Mouse (Mus musculus) MEL (cell line): ENCODE results near the gene Lsamp. TPM values are rescaled to one million over a fixed set of nuclear protein-coding genes. Genes with fewer than 3 reads are reported as not detected.
A peak's percentile ranks its signal among the peaks of the same experiment; 100 is the strongest.

ENCODE experiments used
- DNase-seq: peaks from one replicate; pipeline ENCODE4 v3.0.0; 2011; ENCODE audit warnings: low read depth, low spot score
- H3K27ac ChIP-seq: 2 replicates; pipeline ENCODE4 v1.5.1; 2012; ENCODE audit warnings: low read depth, mild to moderate bottlenecking, control low read depth, low read length, moderate library complexity; ENCODE audit not compliant: control insufficient read depth
- H3K27me3 ChIP-seq, 2 experiments: fragments of 150-350 bp in 1 of 2; sonication (generic) in 1 of 2; 2 replicates each; pipeline ENCODE4 v1.6.1; 2012; ENCODE audit warnings: low read length in 2 of 2, mild to moderate bottlenecking in 2 of 2, improper control_type of control experiment in 1 of 2, moderate library complexity in 1 of 2; ENCODE audit not compliant: insufficient read depth in 2 of 2, control insufficient read depth in 1 of 2
- H3K36me3 ChIP-seq, 2 experiments: 2 replicates each; pipeline ENCODE4 v1.6.1; 2012 to 2014; ENCODE audit warnings: low read length in 2 of 2, improper control_type of control experiment in 1 of 2, inconsistent platforms in 1 of 2, mild to moderate bottlenecking in 1 of 2; ENCODE audit not compliant: insufficient read depth in 2 of 2, control insufficient read depth in 1 of 2
- H3K4me1 ChIP-seq, 2 experiments: fragments of 150-350 bp in 1 of 2; sonication (generic) in 1 of 2; 2 replicates each; pipeline ENCODE4 v1.6.1; 2012; ENCODE audit warnings: low read length in 2 of 2, improper control_type of control experiment in 1 of 2, mild to moderate bottlenecking in 1 of 2; ENCODE audit not compliant: insufficient read depth in 2 of 2, control insufficient read depth in 1 of 2
- H3K4me3 ChIP-seq, 2 experiments: fragments of 150-350 bp in 1 of 2; sonication (generic) in 1 of 2; 2 replicates each; pipeline ENCODE4 v1.5.1; 2012; ENCODE audit warnings: low read depth in 2 of 2, low read length in 2 of 2, mild to moderate bottlenecking in 2 of 2, moderate library complexity in 2 of 2, control low read depth in 1 of 2, improper control_type of control experiment in 1 of 2; ENCODE audit not compliant: control insufficient read depth in 1 of 2, insufficient read depth in 1 of 2
- H3K79me2 ChIP-seq: 2 replicates; pipeline ENCODE4 v1.6.1; 2012; ENCODE audit warnings: mild to moderate bottlenecking, low read length, moderate library complexity; ENCODE audit not compliant: control insufficient read depth, poor library complexity, insufficient read depth
- H3K9ac ChIP-seq: 2 replicates; pipeline ENCODE4 v1.6.1; 2012; ENCODE audit warnings: low read depth, mild to moderate bottlenecking, control low read depth, low read length, moderate library complexity; ENCODE audit not compliant: control insufficient read depth, poor library complexity, severe bottlenecking
- H3K9me3 ChIP-seq: fragments of 150-350 bp; sonication (generic); replicated peaks from 2 replicates; pipeline ENCODE4 v1.6.1; 2012; ENCODE audit warnings: mild to moderate bottlenecking, low read length, improper control_type of control experiment, moderate library complexity; ENCODE audit not compliant: insufficient read depth
- BHLHE40 ChIP-seq: IDR thresholded peaks from 2 replicates; pipeline ENCODE4 v1.6.1; 2012; ENCODE audit warnings: low read depth, mild to moderate bottlenecking, inconsistent platforms, low read length, improper control_type of control experiment, borderline replicate concordance
- CHD1 ChIP-seq: IDR thresholded peaks from 2 replicates; pipeline ENCODE4 v1.6.1; 2012; ENCODE audit warnings: low read depth, mild to moderate bottlenecking, inconsistent platforms, low read length, improper control_type of control experiment
- E2F4 ChIP-seq: IDR thresholded peaks from 2 replicates; pipeline ENCODE4 v1.6.1; 2011; ENCODE audit warnings: low read depth, low read length, improper control_type of control experiment, borderline replicate concordance
- EP300 ChIP-seq, 2 experiments: IDR thresholded peaks; 2 replicates each; pipeline ENCODE4 v1.6.1; 2011; ENCODE audit warnings: improper control_type of control experiment in 2 of 2, low read length in 2 of 2, low read depth in 1 of 2, mild to moderate bottlenecking in 1 of 2
- ETS1 ChIP-seq: IDR thresholded peaks from 2 replicates; pipeline ENCODE4 v1.6.1; 2012; ENCODE audit warnings: low read depth, mild to moderate bottlenecking, inconsistent platforms, low read length, improper control_type of control experiment, moderate library complexity
- GABPA ChIP-seq: IDR thresholded peaks from 2 replicates; pipeline ENCODE4 v1.6.1; 2012; ENCODE audit warnings: low read depth, mild to moderate bottlenecking, inconsistent platforms, low read length, improper control_type of control experiment, moderate library complexity
- GATA1 ChIP-seq: IDR thresholded peaks from 2 replicates; pipeline ENCODE4 v1.6.1; 2011; ENCODE audit warnings: low read depth, low read length, improper control_type of control experiment
- HCFC1 ChIP-seq: IDR thresholded peaks from 2 replicates; pipeline ENCODE4 v1.6.1; 2012; ENCODE audit warnings: low read depth, mild to moderate bottlenecking, inconsistent platforms, low read length, improper control_type of control experiment, moderate library complexity
- MAFK ChIP-seq: IDR thresholded peaks from 2 replicates; pipeline ENCODE4 v1.6.1; 2011; ENCODE audit warnings: low read depth, mild to moderate bottlenecking, low read length, improper control_type of control experiment, borderline replicate concordance
- MYB ChIP-seq: IDR thresholded peaks from 2 replicates; pipeline ENCODE4 v1.6.1; 2011; ENCODE audit warnings: mild to moderate bottlenecking, low read depth, low read length, improper control_type of control experiment
- MYC ChIP-seq: IDR thresholded peaks from 2 replicates; pipeline ENCODE4 v1.6.1; 2011; ENCODE audit warnings: low read depth, mild to moderate bottlenecking, low read length, improper control_type of control experiment, moderate library complexity
- POLR2AphosphoS5 ChIP-seq: IDR thresholded peaks from 2 replicates; pipeline ENCODE4 v1.6.1; 2012; ENCODE audit warnings: low read depth, borderline replicate concordance, mild to moderate bottlenecking, inconsistent platforms, low read length, moderate library complexity, mixed read lengths
- RCOR1 ChIP-seq: IDR thresholded peaks from 2 replicates; pipeline ENCODE4 v1.6.1; 2012; ENCODE audit warnings: low read depth, mild to moderate bottlenecking, inconsistent platforms, low read length, improper control_type of control experiment
- SIN3A ChIP-seq: IDR thresholded peaks from 2 replicates; pipeline ENCODE4 v1.6.1; 2012; ENCODE audit warnings: low read length, improper control_type of control experiment, inconsistent platforms
- TAL1 ChIP-seq: IDR thresholded peaks from 2 replicates; pipeline ENCODE4 v1.6.1; 2012; ENCODE audit warnings: mild to moderate bottlenecking, inconsistent platforms, low read length, moderate library complexity, mixed read lengths
- TCF12 ChIP-seq: IDR thresholded peaks from 2 replicates; pipeline ENCODE4 v1.6.1; 2014; ENCODE audit warnings: low read depth, mild to moderate bottlenecking, inconsistent platforms, low read length, improper control_type of control experiment, moderate library complexity
- UBTF ChIP-seq: IDR thresholded peaks from 2 replicates; pipeline ENCODE4 v1.6.1; 2012; ENCODE audit warnings: low read depth, mild to moderate bottlenecking, inconsistent platforms, low read length, improper control_type of control experiment, moderate library complexity, borderline replicate concordance; ENCODE audit not compliant: insufficient read depth
- ZKSCAN1 ChIP-seq: IDR thresholded peaks from 2 replicates; pipeline ENCODE4 v1.6.1; 2012; ENCODE audit warnings: low read depth, mild to moderate bottlenecking, inconsistent platforms, low read length, improper control_type of control experiment, moderate library complexity
- ZMIZ1 ChIP-seq: IDR thresholded peaks from 2 replicates; pipeline ENCODE4 v1.6.1; 2012; ENCODE audit warnings: low read depth, mild to moderate bottlenecking, inconsistent platforms, low read length, improper control_type of control experiment, moderate library complexity
- polyA plus RNA-seq, 2 experiments: library from polyadenylated mRNA; stranded (reverse) in 1 of 2; unstranded in 1 of 2; fragments of >175 nt in 1 of 2; fragments of >200 nt in 1 of 2; gene quantifications; 2 replicates each; pipeline versions ENCODE4 v1.2.1 to v1.2.4; 2012; ENCODE audit warnings: low replicate concordance in 2 of 2, low read depth in 1 of 2; ENCODE audit not compliant: insufficient read length in 2 of 2, insufficient read depth in 1 of 2, missing spikeins in 1 of 2
- total RNA-seq: library from RNA; depleted of rRNA; stranded (reverse); fragments of 300-350 nt; gene quantifications from 2 replicates; pipeline ENCODE4 v1.2.3, GENCODE M21; 2012

The Lsamp gene
- total and polyA plus RNA-seq, 3 experiments = 0.42 TPM; not detected in 2

DNA sequence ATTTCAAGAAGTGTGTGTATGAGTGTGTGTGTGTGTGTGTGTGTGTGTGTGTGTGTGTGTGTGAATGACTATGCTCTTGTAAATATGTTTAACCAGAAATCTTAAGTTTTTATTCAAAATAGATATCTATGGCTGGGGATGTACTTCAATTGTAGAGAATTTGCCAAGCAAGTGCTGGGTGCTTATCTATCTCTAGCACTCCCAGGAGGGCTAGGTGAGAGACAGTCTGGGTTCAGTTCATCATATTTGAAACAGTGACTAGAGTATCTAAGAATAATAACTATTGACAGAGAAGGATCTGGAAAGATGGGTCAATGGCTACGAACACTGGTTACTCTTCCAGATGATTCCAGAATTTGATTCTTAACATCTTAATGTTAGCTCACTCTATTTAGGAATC lies 2128.1 kb downstream of the Lsamp start:
- Histone ChIP-seq H3K4me3 (no peak overlapping the region), H3K79me2 (no peaks in the 10 kb centered on the region)
- TF ChIP-seq ZKSCAN1 = no peak
- TF ChIP-seq ETS1 = no peak
- no peak for TF ChIP-seq MAFK
- no peak for TF ChIP-seq MYB
- no peak for TF ChIP-seq E2F4
- TF ChIP-seq GATA1 = no peak
- no peak for TF ChIP-seq POLR2AphosphoS5
- TF ChIP-seq SIN3A = no peak
- no peak for TF ChIP-seq GABPA
- TF ChIP-seq HCFC1 = no peak
- no peak for TF ChIP-seq BHLHE40
- TF ChIP-seq RCOR1 = no peak
- TF ChIP-seq ZMIZ1 = no peak
- no peak for TF ChIP-seq MYC
- no peak for TF ChIP-seq TAL1
- no peak for TF ChIP-seq CHD1
- TF ChIP-seq, all 39 proteins: peak for 0
- H3K9me3 ChIP-seq = no peaks in the 10 kb centered on the region
- H3K36me3 ChIP-seq = no peaks in the 10 kb centered on the region
- no peak for DNase-seq
- no peak overlapping the region for H3K9ac ChIP-seq
- H3K4me1 ChIP-seq = no peaks in the 10 kb centered on the region; a peak in 1 of 4 replicates
- H3K27me3 ChIP-seq = no peaks in the 10 kb centered on the region
- no peak overlapping the region for H3K27ac ChIP-seq

DNA sequence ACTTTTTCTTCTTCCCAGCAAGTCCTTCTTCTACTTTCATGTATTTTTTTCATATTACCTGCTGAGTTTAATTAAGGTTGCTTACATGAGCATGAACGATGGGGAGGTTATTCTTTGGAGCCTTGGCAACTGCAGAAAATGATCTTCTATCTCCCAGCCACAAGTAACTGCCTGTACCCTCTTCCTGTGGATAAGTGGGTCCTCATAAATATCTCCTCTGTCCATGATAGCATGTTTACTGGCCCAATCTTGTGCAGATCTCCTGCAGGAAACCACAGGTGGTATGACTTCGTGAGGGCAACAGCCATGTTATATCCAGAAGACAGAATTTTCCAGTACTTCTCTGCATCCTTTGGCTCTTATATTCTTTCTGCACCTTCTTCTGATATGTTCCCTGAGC lies 2129.1 kb downstream of the Lsamp start:
- H3K27me3 ChIP-seq = no peaks in the 10 kb centered on the region
- H3K36me3 ChIP-seq = no peaks in the 10 kb centered on the region
- DNase-seq = no peak
- H3K9me3 ChIP-seq = no peaks in the 10 kb centered on the region
- H3K4me1 ChIP-seq = no peaks in the 10 kb centered on the region; a peak in 1 of 4 replicates
- no peak overlapping the region for H3K4me3 ChIP-seq
- no peaks in the 10 kb centered on the region for H3K79me2 ChIP-seq
- TF ChIP-seq EP300 (IDR thresholded peaks at IDR 0.05; ENCODE audit: low read depth in 1 of 2, low read length in 2 of 2) = peak in 1 of 2 experiments; percentile 72; a peak in 2 of 4 replicates
- TF ChIP-seq ETS1 = 0 out of 2 replicates have a peak, but pooled peaks have one; percentile 19
- TF ChIP-seq BHLHE40 = no peak
- peak; percentile 72; the same call in 1 of the 2 replicates for TF ChIP-seq TCF12
- TF ChIP-seq UBTF = no peak
- TF ChIP-seq, all 39 proteins: peak for 3
- Histone ChIP-seq H3K9ac (no peak overlapping the region), H3K27ac (no peak overlapping the region)
